In the genomic region with DNA sequence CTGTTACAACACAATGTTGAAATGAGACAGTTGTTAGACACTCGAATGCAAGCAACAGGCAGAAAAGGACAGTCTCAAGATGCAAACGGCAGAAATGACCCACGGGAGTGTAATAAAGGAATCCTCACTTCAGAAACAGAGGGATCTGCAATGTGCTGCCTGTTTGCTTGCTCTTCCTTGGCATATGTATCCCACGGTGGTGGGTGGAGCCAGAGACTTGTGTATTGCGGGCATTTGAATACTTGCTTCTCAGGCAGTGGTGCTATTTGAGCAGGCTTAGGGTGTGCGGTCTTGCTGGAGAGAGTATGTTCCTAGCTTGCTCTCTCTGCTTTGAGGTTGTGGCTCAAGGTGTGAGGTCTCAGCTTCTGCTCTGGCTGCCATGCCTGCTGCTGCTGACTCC, we compare ENCODE assay signal across 21 mouse cellular contexts.
"Had no signal": no experiment of that assay in that cellular context is flagged by ENCODE, and none has a peak within 500 bp of the region (broad histone marks: within the 10 kb centered on the region; RNA-seq: fewer than 3 reads in every experiment).

No protein-coding gene starts in this region.

- DNase-seq: kidney, adult 8-10 months; kidney, postnatal 10 days; kidney, postnatal 36 days; layer of hippocampus, postnatal 36 days; left cerebral cortex, postnatal 4 days; liver, embryonic 13.5 days; lung, adult 2 months; lung, postnatal 36 days; retina, postnatal 1 day; spleen, adult 18-20 months; thymus, adult 18-20 months; thymus, postnatal 36 days had no signal

- H3K4me3 ChIP-seq: kidney, embryonic 15.5 days; left cerebral cortex, adult 2 months; liver, embryonic 13.5 days; megakaryocyte, embryonic 14.5 days; midbrain, embryonic 10.5 days; midbrain, embryonic 13.5 days; myocyte; neural tube, embryonic 13.5 days; stomach, embryonic 15.5 days had no signal

- H3K4me2 ChIP-seq: kidney, embryonic 15.5 days; liver, embryonic 13.5 days; midbrain, embryonic 13.5 days; neural tube, embryonic 13.5 days; stomach, embryonic 15.5 days had no signal

- H3K9ac ChIP-seq: kidney, embryonic 15.5 days; liver, embryonic 13.5 days; midbrain, embryonic 13.5 days; neural tube, embryonic 13.5 days; stomach, embryonic 15.5 days had no signal

- H3K36me3 ChIP-seq: kidney, embryonic 15.5 days; liver, embryonic 13.5 days; midbrain, embryonic 10.5 days; midbrain, embryonic 13.5 days; neural tube, embryonic 13.5 days; stomach, embryonic 15.5 days had no signal

- H3K27ac ChIP-seq: kidney, embryonic 15.5 days; left cerebral cortex, adult 2 months; liver, embryonic 13.5 days; midbrain, embryonic 10.5 days; midbrain, embryonic 13.5 days; neural tube, embryonic 13.5 days; stomach, embryonic 15.5 days had no signal

- H3K9me3 ChIP-seq: kidney, embryonic 15.5 days; liver, embryonic 13.5 days; midbrain, embryonic 10.5 days; midbrain, embryonic 13.5 days; neural tube, embryonic 13.5 days; stomach, embryonic 15.5 days had no signal

- ATAC-seq: midbrain, embryonic 13.5 days; midbrain, embryonic 16.5 days had no signal

- H3K27me3 ChIP-seq: kidney, embryonic 15.5 days; liver, embryonic 13.5 days; megakaryocyte, embryonic 14.5 days; midbrain, embryonic 13.5 days; neural tube, embryonic 13.5 days; stomach, embryonic 15.5 days had no signal

- H3K4me1 ChIP-seq: kidney, embryonic 15.5 days; stomach, embryonic 15.5 days had no signal
